8 mouse cellular contexts compared by ENCODE assay signal in the genomic region with DNA sequence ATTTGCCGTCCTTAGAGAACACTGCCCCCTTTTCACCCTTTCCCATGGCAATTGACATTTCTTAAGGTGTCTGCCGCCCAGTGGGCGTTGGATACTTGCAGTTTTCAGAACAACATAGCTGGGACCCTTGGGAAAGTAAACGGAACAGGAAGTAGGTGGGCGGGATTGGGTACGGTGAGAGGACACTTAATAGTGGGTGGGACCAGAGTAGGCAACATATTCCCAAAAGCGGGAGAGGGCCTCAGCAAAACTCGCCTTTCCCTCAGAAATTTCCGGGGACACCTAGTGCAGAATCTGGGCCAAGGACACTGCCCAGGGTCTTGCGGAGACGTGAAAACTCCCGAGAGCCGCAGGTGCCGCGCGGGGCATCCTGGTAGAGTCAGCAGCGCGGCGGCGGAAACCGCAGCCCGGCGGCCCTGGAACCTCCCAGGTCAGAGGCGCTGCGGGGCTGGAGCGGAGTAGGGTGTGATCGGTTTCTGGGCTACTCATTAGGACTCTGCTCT. TPM values are rescaled to one million over a fixed set of nuclear protein-coding genes. Genes with fewer than 3 reads are reported as not detected.
A peak's percentile ranks its signal among the peaks of the same experiment; 100 is the strongest.
DNase-seq lines count a peak whose midpoint lies in the region; ATAC-seq lines count a peak whose summit lies in the region.

No protein-coding gene starts in this region.

- H3K9ac ChIP-seq in hindbrain, embryonic 16.5 days (ENCODE audit: low read depth, low read length) = peak overlapping the region; percentile 78

- no peaks in the 10 kb centered on the region for H3K27me3 ChIP-seq in hindbrain, embryonic 16.5 days (replicated peaks; ENCODE audit: control insufficient read depth, insufficient read depth, low read length)

- peak; percentile 92 for DNase-seq in ZHBTc4 (ENCODE audit: low read depth, low spot score)
- peak; percentile 22 to 45 for DNase-seq in cerebellum, postnatal 4 days (ENCODE audit: low spot score in 2 of 2)
- peak; percentile 78 for DNase-seq in gastrocnemius, adult 18-20 months (ENCODE audit: low spot score)
- DNase-seq in left cerebral cortex, adult 18-20 months (ENCODE audit: low spot score in 2 of 2) = peak; percentile 13 to 28
- peak; percentile 46 for DNase-seq in right cerebral cortex, adult 18-20 months
- DNase-seq in urinary bladder, postnatal 25 days (ENCODE audit: low spot score) = peak; percentile 57

- H3K4me1 ChIP-seq in hindbrain, embryonic 16.5 days (ENCODE audit: control insufficient read depth, insufficient read depth, low read depth, low read length) = peaks cover 11% of the 10 kb centered on the region

- no peaks in the 10 kb centered on the region for H3K79me2 ChIP-seq in macrophage (ENCODE audit: inconsistent target)

- H3K27ac ChIP-seq in hindbrain, embryonic 16.5 days (ENCODE audit: low read depth, low read length) = peak overlapping the region; percentile 84
- H3K27ac ChIP-seq in macrophage = no peak overlapping the region

- peak; percentile 99 for ATAC-seq in hindbrain, embryonic 16.5 days

- WGBS in hindbrain, embryonic 16.5 days = 1% methylated on average over 27 of the region's 27 CpGs
- WGBS in macrophage (ENCODE audit: missing documents) = under 1% methylated on average over 27 of the region's 27 CpGs

- H3K4me3 ChIP-seq in hindbrain, embryonic 16.5 days (ENCODE audit: low read length) = peak overlapping the region; percentile 73
- peak overlapping the region; percentile 49 for H3K4me3 ChIP-seq in macrophage (ENCODE audit: inconsistent target)

- peak overlapping the region; percentile 59 for H3K4me2 ChIP-seq in hindbrain, embryonic 16.5 days (ENCODE audit: low read length)

- H3K9me3 ChIP-seq in hindbrain, embryonic 16.5 days (ENCODE audit: control insufficient read depth, low read length) = no peaks in the 10 kb centered on the region

- H3K36me3 ChIP-seq in hindbrain, embryonic 16.5 days (ENCODE audit: control insufficient read depth, insufficient read depth, low read length) = peaks cover 4% of the 10 kb centered on the region; the same call in 1 of the 2 replicates
- H3K36me3 ChIP-seq in macrophage (ENCODE audit: inconsistent target) = no peaks in the 10 kb centered on the region

RNA-seq across cellular contexts. Expression of a gene that starts 3.0 kb away (rescaled TPM):
- total RNA-seq in gastrocnemius, adult 18-20 months (2021) = 1 to 10 TPM; 5.0 to 5.8 TPM
- polyA plus RNA-seq in hindbrain, embryonic 16.5 days (2015; fragmentation: Nextera tagmentation; extraction: Ambion mirVana) = 8.2 and 9.6 TPM in 2 replicates
- 1 to 10 TPM; 2.9 to 3.0 TPM for total RNA-seq in left cerebral cortex, adult 18-20 months (2021)
- 10 to 100 TPM in 2 of 26 experiments, 1 to 10 TPM in 20, under 1 TPM in 3, not detected in 1; 0.68 to 13.9 (median 4.7) TPM for total RNA-seq in macrophage (2018; cell fraction: chromatin; rRNA removed)
- 1 to 10 TPM in 21 of 26 experiments, under 1 TPM in 5; 0.43 to 3.1 (median 2.3) TPM for total RNA-seq in macrophage (2018; cell fraction: cytosol; rRNA removed)
- 1 to 10 TPM in 22 of 26 experiments, under 1 TPM in 4; 0.34 to 7.5 (median 2.8) TPM for total RNA-seq in macrophage (2018; cell fraction: nucleus; rRNA removed)
- polyA plus RNA-seq in macrophage (2018) = 1.2 to 3.1 TPM (median 2.6 TPM) in 3 replicates

RNA-seq across cellular contexts. Expression of a gene that starts 26.0 kb away (rescaled TPM):
- under 1 TPM; 0.66 to 0.73 TPM for total RNA-seq in gastrocnemius, adult 18-20 months (2021)
- polyA plus RNA-seq in hindbrain, embryonic 16.5 days (2015; fragmentation: Nextera tagmentation; extraction: Ambion mirVana) = 8.8 and 10.7 TPM in 2 replicates
- total RNA-seq in left cerebral cortex, adult 18-20 months (2021) = 1 to 10 TPM; 7.3 to 7.6 TPM
- total RNA-seq in macrophage (2018; cell fraction: chromatin; rRNA removed) = 10 to 100 TPM in 5 of 26 experiments, 1 to 10 TPM in 20, under 1 TPM in 1; 0.50 to 15.8 (median 4.5) TPM
- 1 to 10 TPM in 15 of 26 experiments, under 1 TPM in 11; 0.33 to 2.9 (median 1.7) TPM for total RNA-seq in macrophage (2018; cell fraction: cytosol; rRNA removed)
- total RNA-seq in macrophage (2018; cell fraction: nucleus; rRNA removed) = 10 to 100 TPM in 4 of 26 experiments, 1 to 10 TPM in 19, under 1 TPM in 3; 0.36 to 14.1 (median 4.0) TPM
- polyA plus RNA-seq in macrophage (2018) = 1.8 to 2.9 TPM (median 2.7 TPM) in 3 replicates

RNA-seq across cellular contexts. Expression of a gene that starts 41.9 kb away (rescaled TPM):
- 1 to 10 TPM in 1 of 2 experiments, not detected in 1; 3.5 TPM for total RNA-seq in gastrocnemius, adult 18-20 months (2021)
- 12.1 and 17.6 TPM in 2 replicates for polyA plus RNA-seq in hindbrain, embryonic 16.5 days (2015; fragmentation: Nextera tagmentation; extraction: Ambion mirVana)
- 1 to 10 TPM; 6.2 to 7.2 TPM for total RNA-seq in left cerebral cortex, adult 18-20 months (2021)
- 10 to 100 TPM in 12 of 26 experiments, not detected in 14; 11.9 to 29.8 (median 14.3) TPM for total RNA-seq in macrophage (2018; cell fraction: chromatin; rRNA removed)
- total RNA-seq in macrophage (2018; cell fraction: cytosol; rRNA removed) = 10 to 100 TPM in 1 of 26 experiments, 1 to 10 TPM in 18, not detected in 7; 2.9 to 10.7 (median 6.2) TPM
- 10 to 100 TPM in 3 of 26 experiments, 1 to 10 TPM in 4, not detected in 19; 6.1 to 16.8 (median 9.3) TPM for total RNA-seq in macrophage (2018; cell fraction: nucleus; rRNA removed)
- polyA plus RNA-seq in macrophage (2018) = 7.3 to 39.8 TPM in 2 of 3 replicates, not detected in the other

Comparison
In these comparisons a context has a peak if more than half of its experiments do, and no peak if none do; other contexts are left out.
1. DNase-seq: peak in every context shown above with its lines; median percentile 92 in ZHBTc4; 78 in gastrocnemius, adult 18-20 months; 57 in urinary bladder, postnatal 25 days; 46 in right cerebral cortex, adult 18-20 months; 34 in cerebellum, postnatal 4 days; 20 in left cerebral cortex, adult 18-20 months.
2. RNA of a gene that starts 26.0 kb away (total RNA-seq): 7.3 to 7.6 TPM in left cerebral cortex, adult 18-20 months; 0.66 to 0.73 TPM in gastrocnemius, adult 18-20 months; every median in the first group is over 4 times any median in the second.